Mouse (Mus musculus): Measurements from ENCODE around the gene Olfr167.
"Not testable (repeated sequence)": the region's sequence is repeated elsewhere in the genome, so short reads cannot be mapped to it uniquely, and the experiment has no call there.

The Olfr167 gene

DNA sequence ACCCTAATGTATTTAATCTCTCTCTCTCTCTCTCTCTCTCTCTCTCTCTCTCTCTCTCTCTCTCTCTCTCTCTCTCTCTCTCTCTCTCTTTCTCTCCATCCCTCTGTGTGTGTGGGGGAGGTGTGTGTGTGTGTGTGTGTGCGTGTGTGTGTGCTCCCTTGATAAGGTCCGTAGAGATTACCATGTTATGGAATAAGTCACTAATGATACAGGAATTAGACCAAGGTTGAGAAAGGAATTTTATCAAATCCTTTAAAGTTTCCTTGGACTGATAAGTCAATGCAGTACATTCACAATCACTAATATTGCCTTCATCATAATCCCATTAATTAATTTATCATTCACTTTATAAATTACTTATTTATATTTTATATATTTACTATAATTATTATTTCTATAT is at the start of gene Olfr167:
Gene Olfr167, minus strand, starts transcription at position 101 of the 400 bp plus-strand sequence.
- DNase-seq (ENCODE audit: inconsistent ontology term), result no peak

DNA sequence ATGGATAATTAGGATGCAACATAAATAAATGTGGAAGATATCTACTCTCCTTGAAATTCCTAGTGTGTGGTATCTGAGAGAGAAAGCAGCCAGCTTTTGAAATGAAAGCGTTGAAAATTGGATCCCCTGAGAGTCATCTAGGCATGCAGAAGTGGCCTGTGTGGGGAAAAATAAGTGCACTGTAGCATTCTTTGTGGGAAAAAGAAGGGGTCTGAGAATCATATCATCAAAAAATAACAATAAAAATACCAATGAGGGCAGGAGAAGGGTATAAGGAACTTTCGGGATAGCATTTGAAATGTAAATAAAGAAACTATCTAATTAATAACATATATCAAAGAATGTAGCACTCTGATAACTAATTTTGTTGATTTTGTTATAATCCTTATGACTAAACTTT is 49.6 kb upstream of the Olfr167 start, which contains the start of gene Olfr169:
Gene Olfr169, minus strand, starts transcription at position 101 of the 400 bp plus-strand sequence.
- not testable (repeated sequence) for DNase-seq (ENCODE audit: inconsistent ontology term)

DNA sequence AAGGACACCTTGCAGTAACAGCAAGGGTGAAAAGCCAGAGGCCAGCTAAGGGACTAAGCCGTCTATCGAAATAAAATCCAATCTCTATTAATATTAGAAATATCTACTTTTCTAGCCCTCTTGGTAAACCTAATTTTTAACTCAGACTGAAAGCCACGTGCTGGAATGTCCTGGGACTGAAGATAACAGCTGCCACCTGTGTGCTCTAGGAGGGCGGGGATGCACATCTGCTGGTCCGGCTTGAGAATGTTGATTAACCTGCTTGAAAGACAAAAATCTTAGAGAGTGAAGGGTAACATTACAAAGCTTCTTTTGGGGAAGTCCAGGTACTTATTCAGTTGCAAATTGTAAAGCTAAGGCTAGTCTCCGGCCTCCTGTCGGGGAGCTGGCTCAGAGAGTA is 31.4 kb upstream of the Olfr167 start:
- DNase-seq (ENCODE audit: inconsistent ontology term), result not testable (repeated sequence)

DNA sequence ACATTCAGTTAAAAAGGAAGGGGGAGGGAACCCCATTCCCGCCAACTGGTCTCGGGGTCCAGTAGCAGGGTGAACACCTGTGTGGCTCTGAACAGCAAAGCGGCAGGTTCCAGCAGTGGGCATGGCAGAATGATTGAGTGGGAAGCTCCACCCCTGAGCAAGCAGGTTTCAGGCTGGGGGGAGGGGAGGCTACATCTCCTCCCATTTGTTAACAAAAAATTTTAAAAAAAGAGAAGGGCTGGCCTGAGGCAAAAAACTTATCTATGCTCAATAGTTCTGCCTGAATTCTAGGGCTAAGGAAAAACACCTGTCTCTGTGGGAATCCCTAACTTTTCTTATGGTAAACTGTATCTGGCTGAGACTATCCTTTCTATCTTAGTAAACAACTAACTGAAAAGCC is 30.2 kb upstream of the Olfr167 start:
- not testable (repeated sequence) for DNase-seq (ENCODE audit: inconsistent ontology term)

DNA sequence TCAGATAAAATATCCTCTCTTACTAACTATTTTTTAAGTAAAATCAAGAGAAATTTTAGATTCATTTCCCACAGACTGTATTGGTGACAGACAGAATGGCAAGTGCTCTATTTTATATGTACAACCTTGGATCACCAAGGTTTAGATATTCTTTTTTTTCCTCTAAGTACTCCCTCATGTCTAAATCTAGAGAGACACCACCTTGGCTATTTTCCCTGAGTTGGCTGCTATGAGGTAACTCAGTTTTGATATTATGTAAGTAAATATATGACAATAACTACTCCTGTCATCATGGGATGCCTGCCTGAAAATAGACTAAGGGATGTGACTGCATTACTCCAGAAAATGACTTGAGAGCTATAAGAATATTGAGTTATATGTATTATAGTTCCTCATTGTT is 13.4 kb upstream of the Olfr167 start, which contains the start of gene Olfr168:
Gene Olfr168, minus strand, starts transcription at position 101 of the 400 bp plus-strand sequence.
- DNase-seq (ENCODE audit: inconsistent ontology term), result no peak

DNA sequence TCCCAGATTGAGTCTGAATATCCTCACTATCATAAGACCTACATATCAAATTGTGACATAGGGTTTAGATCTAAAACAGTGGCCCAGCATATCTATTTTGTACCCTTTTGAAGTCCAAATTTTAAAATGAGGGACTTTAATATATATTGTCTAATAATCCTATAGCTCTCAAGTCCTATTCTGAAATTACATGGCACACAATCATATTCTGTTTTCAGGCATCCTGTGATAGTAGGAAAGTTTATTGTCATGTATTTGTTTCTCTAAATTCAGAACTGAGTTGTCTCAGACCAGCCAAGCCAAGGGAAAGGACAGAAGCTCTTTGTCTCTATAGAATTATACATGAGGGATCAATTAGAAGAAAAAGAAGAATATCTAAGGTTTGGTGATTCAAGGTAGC is 38.7 kb downstream of the Olfr167 start, which contains the start of gene Olfr166:
Gene Olfr166, plus strand, starts transcription at position 301 of the 400 bp plus-strand sequence.
- DNase-seq (ENCODE audit: inconsistent ontology term), result no peak

DNA sequence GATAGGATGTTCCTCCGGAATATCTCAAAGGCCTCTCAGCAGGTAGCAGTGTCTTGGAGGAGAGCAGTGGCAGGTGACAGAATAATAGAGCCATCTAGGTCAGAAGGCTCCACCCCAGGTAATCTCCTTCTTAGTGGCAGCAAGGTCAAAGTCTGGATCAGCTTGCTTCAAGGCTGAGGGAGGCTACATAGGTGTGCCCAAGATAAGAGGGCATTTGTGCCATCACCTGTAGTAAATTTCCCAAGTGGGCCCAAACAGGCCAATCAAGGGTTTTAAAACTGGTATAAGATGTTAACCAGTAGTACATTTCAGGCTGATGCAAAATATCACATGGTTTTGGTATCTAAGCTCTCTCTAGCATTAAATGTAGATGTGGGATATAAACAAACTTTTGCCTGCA is 57.7 kb downstream of the Olfr167 start:
- DNase-seq (ENCODE audit: inconsistent ontology term), result no peak
